Mouse (Mus musculus): ENCODE data around the gene Sco1. TPM values are rescaled to one million over a fixed set of nuclear protein-coding genes. Genes with fewer than 3 reads are reported as not detected.
A peak's percentile ranks its signal among the peaks of the same experiment; 100 is the strongest.
"Not testable (repeated sequence)": the region's sequence is repeated elsewhere in the genome, so short reads cannot be mapped to it uniquely, and the experiment has no call there.

Gene Sco1
- polyA plus RNA-seq, 1 experiment from 2014 or later = 18.8 TPM

- Histone ChIP-seq H3K27ac (ENCODE audit: low read length) (no peak overlapping the region), H3K36me3 (ENCODE audit: control insufficient read depth, insufficient read depth) (no peaks in the 10 kb centered on the region), H3K9ac (ENCODE audit: low read length) (no peak overlapping the region), H3K9me3 (replicated peaks; ENCODE audit: control insufficient read depth, low read length) (no peaks in the 10 kb centered on the region), H3K4me2 (ENCODE audit: low read depth, low read length) (peak overlapping the region; percentile 65), H3K4me1 (ENCODE audit: control insufficient read depth, insufficient read depth, low read length) (peaks cover 9% of the 10 kb centered on the region; the same call in 1 of the 2 replicates), H3K4me3 (ENCODE audit: low read length) (peak overlapping the region; percentile 30), H3K27me3 (ENCODE audit: control insufficient read depth, insufficient read depth, low read length) (no peaks in the 10 kb centered on the region)
- 2% methylated on average over 12 of the region's 12 CpGs for WGBS
- no peak for ATAC-seq (replicated peaks; ENCODE audit: extremely low read depth, insufficient read depth, low FRiP score)
These were observed 31.5 kb upstream of the Sco1 start for GRCm38 (mm10) chr11:67020948-67021347.

- H3K9me3 ChIP-seq (replicated peaks; ENCODE audit: control insufficient read depth, low read length) = no peaks in the 10 kb centered on the region
- no peak overlapping the region for H3K27ac ChIP-seq (ENCODE audit: low read length)
- peaks cover 9% of the 10 kb centered on the region; the same call in 1 of the 2 replicates for H3K4me1 ChIP-seq (ENCODE audit: control insufficient read depth, insufficient read depth, low read length)
- no peak overlapping the region for H3K9ac ChIP-seq (ENCODE audit: low read length)
- no peak for ATAC-seq (replicated peaks; ENCODE audit: extremely low read depth, insufficient read depth, low FRiP score)
- no peak overlapping the region for H3K4me2 ChIP-seq (ENCODE audit: low read depth, low read length)
- no peaks in the 10 kb centered on the region for H3K36me3 ChIP-seq (ENCODE audit: control insufficient read depth, insufficient read depth)
- 71% methylated on average over 13 of the region's 13 CpGs for whole genome bisulfite sequencing
- no peaks in the 10 kb centered on the region for H3K27me3 ChIP-seq (ENCODE audit: control insufficient read depth, insufficient read depth, low read length)
- H3K4me3 ChIP-seq (ENCODE audit: low read length) = no peak overlapping the region
These were observed 29.9 kb upstream of the Sco1 start for GRCm38 (mm10) chr11:67022354-67023115.

GRCm38 (mm10) chr11:67023191-67023590 is 29.3 kb upstream of the Sco1 start:
- WGBS = 32% methylated on average over 1 of the region's 1 CpGs
- not testable (repeated sequence) for H3K4me1 ChIP-seq (ENCODE audit: control insufficient read depth, insufficient read depth, low read length); H3K36me3 ChIP-seq (ENCODE audit: control insufficient read depth, insufficient read depth); H3K9ac ChIP-seq (ENCODE audit: low read length); H3K4me3 ChIP-seq (ENCODE audit: low read length); H3K27ac ChIP-seq (ENCODE audit: low read length); H3K9me3 ChIP-seq (replicated peaks; ENCODE audit: control insufficient read depth, low read length); H3K27me3 ChIP-seq (ENCODE audit: control insufficient read depth, insufficient read depth, low read length); ATAC-seq (replicated peaks; ENCODE audit: extremely low read depth, insufficient read depth, low FRiP score); H3K4me2 ChIP-seq (ENCODE audit: low read depth, low read length)

- Histone ChIP-seq H3K4me2 (ENCODE audit: low read depth, low read length) (peak overlapping the region; percentile 92; the same call in 1 of the 2 replicates), H3K9me3 (replicated peaks; ENCODE audit: control insufficient read depth, low read length) (no peaks in the 10 kb centered on the region), H3K4me3 (ENCODE audit: low read length) (no peak overlapping the region), H3K36me3 (ENCODE audit: control insufficient read depth, insufficient read depth) (no peaks in the 10 kb centered on the region), H3K9ac (ENCODE audit: low read length) (no peak overlapping the region; the same call in 1 of the 2 replicates), H3K4me1 (ENCODE audit: control insufficient read depth, insufficient read depth, low read length) (peaks cover 9% of the 10 kb centered on the region; the same call in 1 of the 2 replicates), H3K27me3 (ENCODE audit: control insufficient read depth, insufficient read depth, low read length) (no peaks in the 10 kb centered on the region), H3K27ac (ENCODE audit: low read length) (no peak overlapping the region)
- 54% methylated on average over 6 of the region's 6 CpGs for WGBS
- ATAC-seq (replicated peaks; ENCODE audit: extremely low read depth, insufficient read depth, low FRiP score) = no peak
These were observed 28.6 kb upstream of the Sco1 start for GRCm38 (mm10) chr11:67023802-67024340.

- H3K36me3 ChIP-seq (ENCODE audit: control insufficient read depth, insufficient read depth) = no peaks in the 10 kb centered on the region
- H3K27ac ChIP-seq (ENCODE audit: low read length) = 0 out of 2 replicates have a peak within 1 kb of the TSS, but pooled peaks have one; percentile 24
- peak within 1 kb of the TSS; percentile 86 for H3K9ac ChIP-seq (ENCODE audit: low read length)
- peaks cover 9% of the 10 kb centered on the region; the same call in 1 of the 2 replicates for H3K4me1 ChIP-seq (ENCODE audit: control insufficient read depth, insufficient read depth, low read length)
- H3K4me3 ChIP-seq (ENCODE audit: low read length) = peak within 1 kb of the TSS; percentile 68
- H3K9me3 ChIP-seq (replicated peaks; ENCODE audit: control insufficient read depth, low read length) = no peaks in the 10 kb centered on the region
- 2% methylated on average over 35 of the region's 35 CpGs for WGBS
- no peaks in the 10 kb centered on the region for H3K27me3 ChIP-seq (ENCODE audit: control insufficient read depth, insufficient read depth, low read length)
- ATAC-seq (replicated peaks; ENCODE audit: extremely low read depth, insufficient read depth, low FRiP score) = peak; percentile 98
- H3K4me2 ChIP-seq (ENCODE audit: low read depth, low read length) = peak within 1 kb of the TSS; percentile 92
These were observed 27.5 kb upstream of the Sco1 start, which contains the start of gene Tmem220 for GRCm38 (mm10) chr11:67024867-67025477. Tmem220 (plus strand) TSS chr11:67025154.

- no peak overlapping the region for H3K4me3 ChIP-seq (ENCODE audit: low read length)
- no peaks in the 10 kb centered on the region for H3K4me1 ChIP-seq (ENCODE audit: control insufficient read depth, insufficient read depth, low read length)
- WGBS = 54% methylated on average over 16 of the region's 16 CpGs
- H3K36me3 ChIP-seq (ENCODE audit: control insufficient read depth, insufficient read depth) = no peaks in the 10 kb centered on the region
- no peaks in the 10 kb centered on the region for H3K27me3 ChIP-seq (ENCODE audit: control insufficient read depth, insufficient read depth, low read length)
- no peak for ATAC-seq (replicated peaks; ENCODE audit: extremely low read depth, insufficient read depth, low FRiP score)
- no peak overlapping the region for H3K9ac ChIP-seq (ENCODE audit: low read length)
- H3K9me3 ChIP-seq (replicated peaks; ENCODE audit: control insufficient read depth, low read length) = no peaks in the 10 kb centered on the region
- H3K4me2 ChIP-seq (ENCODE audit: low read depth, low read length) = no peak overlapping the region
- H3K27ac ChIP-seq (ENCODE audit: low read length) = no peak overlapping the region
These were observed 21.4 kb upstream of the Sco1 start for GRCm38 (mm10) chr11:67030904-67031602.

- Histone ChIP-seq H3K9ac (ENCODE audit: low read length) (no peak overlapping the region), H3K4me2 (ENCODE audit: low read depth, low read length) (no peak overlapping the region), H3K27me3 (ENCODE audit: control insufficient read depth, insufficient read depth, low read length) (no peaks in the 10 kb centered on the region), H3K36me3 (ENCODE audit: control insufficient read depth, insufficient read depth) (no peaks in the 10 kb centered on the region), H3K9me3 (replicated peaks; ENCODE audit: control insufficient read depth, low read length) (no peaks in the 10 kb centered on the region), H3K27ac (ENCODE audit: low read length) (no peak overlapping the region), H3K4me1 (ENCODE audit: control insufficient read depth, insufficient read depth, low read length) (no peaks in the 10 kb centered on the region), H3K4me3 (ENCODE audit: low read length) (no peak overlapping the region)
- ATAC-seq (replicated peaks; ENCODE audit: extremely low read depth, insufficient read depth, low FRiP score) = no peak
- 58% methylated on average over 2 of the region's 2 CpGs for WGBS
These were observed 20.9 kb upstream of the Sco1 start for GRCm38 (mm10) chr11:67031603-67031915.

- no peak for ATAC-seq (replicated peaks; ENCODE audit: extremely low read depth, insufficient read depth, low FRiP score)
- H3K4me3 ChIP-seq (ENCODE audit: low read length) = no peak overlapping the region
- H3K36me3 ChIP-seq (ENCODE audit: control insufficient read depth, insufficient read depth) = peaks cover 21% of the 10 kb centered on the region
- no peaks in the 10 kb centered on the region for H3K27me3 ChIP-seq (ENCODE audit: control insufficient read depth, insufficient read depth, low read length)
- no peaks in the 10 kb centered on the region for H3K9me3 ChIP-seq (replicated peaks; ENCODE audit: control insufficient read depth, low read length)
- no peak overlapping the region for H3K4me2 ChIP-seq (ENCODE audit: low read depth, low read length)
- no peak overlapping the region for H3K27ac ChIP-seq (ENCODE audit: low read length)
- no peaks in the 10 kb centered on the region for H3K4me1 ChIP-seq (ENCODE audit: control insufficient read depth, insufficient read depth, low read length)
- WGBS = 61% methylated on average over 4 of the region's 4 CpGs
- no peak overlapping the region for H3K9ac ChIP-seq (ENCODE audit: low read length)
These were observed 17.5 kb upstream of the Sco1 start for GRCm38 (mm10) chr11:67034775-67035485.
